ENCODE assay signal across 28 mouse cellular contexts in genomic region chr14:100187372-100187771, GRCm38 (mm10).
"Had no signal": no experiment of that assay in that cellular context is flagged by ENCODE, and none has a peak within 500 bp of the region (broad histone marks: within the 10 kb centered on the region; RNA-seq: fewer than 3 reads in every experiment).

No protein-coding gene starts in this region.

- H3K27me3 ChIP-seq: embryonic facial prominence, embryonic 12.5 days; embryonic facial prominence, embryonic 13.5 days; embryonic facial prominence, embryonic 15.5 days; forebrain, embryonic 12.5 days; forebrain, embryonic 13.5 days; forebrain, embryonic 15.5 days had no signal

- ATAC-seq: forebrain, embryonic 13.5 days; forebrain, embryonic 14.5 days; forebrain, embryonic 15.5 days; forebrain, embryonic 16.5 days; forebrain, postnatal 0 days had no signal

- H3K4me3 ChIP-seq: embryonic facial prominence, embryonic 10.5 days; embryonic facial prominence, embryonic 12.5 days; embryonic facial prominence, embryonic 13.5 days; embryonic facial prominence, embryonic 15.5 days; erythroblast, embryonic 14.5 days; forebrain, embryonic 10.5 days; forebrain, embryonic 12.5 days; forebrain, embryonic 13.5 days; forebrain, embryonic 15.5 days; gastrocnemius, adult 2 months had no signal

- DNase-seq: cerebellum, adult 18-20 months; cerebellum, adult 2 months; cerebellum, adult 8-10 months; cerebellum, adult 9-10 months; cerebellum, adult 9-11 months; cerebellum, postnatal 10 days; cerebellum, postnatal 14 days; cerebellum, postnatal 25 days; cerebellum, postnatal 36 days; embryo, embryonic 11 days; forebrain, postnatal 0 days; gastrocnemius, adult 2 months; gastrocnemius, postnatal 10 days; gastrocnemius, postnatal 14 days; gastrocnemius, postnatal 25 days; gastrocnemius, postnatal 36 days; heart, adult 11 months had no signal

- H3K36me3 ChIP-seq: embryonic facial prominence, embryonic 12.5 days; embryonic facial prominence, embryonic 13.5 days; embryonic facial prominence, embryonic 15.5 days; forebrain, embryonic 10.5 days; forebrain, embryonic 12.5 days; forebrain, embryonic 15.5 days had no signal

- H3K9ac ChIP-seq: embryonic facial prominence, embryonic 12.5 days; embryonic facial prominence, embryonic 13.5 days; embryonic facial prominence, embryonic 15.5 days; forebrain, embryonic 12.5 days; forebrain, embryonic 13.5 days; forebrain, embryonic 15.5 days; forebrain, postnatal 0 days had no signal

- H3K9me3 ChIP-seq: embryonic facial prominence, embryonic 10.5 days; embryonic facial prominence, embryonic 12.5 days; embryonic facial prominence, embryonic 13.5 days; embryonic facial prominence, embryonic 15.5 days; forebrain, embryonic 10.5 days; forebrain, embryonic 12.5 days; forebrain, embryonic 13.5 days; forebrain, embryonic 15.5 days had no signal

- H3K27ac ChIP-seq: embryonic facial prominence, embryonic 10.5 days; embryonic facial prominence, embryonic 12.5 days; embryonic facial prominence, embryonic 13.5 days; embryonic facial prominence, embryonic 15.5 days; forebrain, embryonic 10.5 days; forebrain, embryonic 12.5 days; forebrain, embryonic 13.5 days; forebrain, embryonic 15.5 days; gastrocnemius, adult 2 months had no signal

- H3K4me1 ChIP-seq: embryonic facial prominence, embryonic 10.5 days; embryonic facial prominence, embryonic 12.5 days; embryonic facial prominence, embryonic 13.5 days; embryonic facial prominence, embryonic 15.5 days; forebrain, embryonic 15.5 days had no signal

- H3K4me2 ChIP-seq: embryonic facial prominence, embryonic 12.5 days; embryonic facial prominence, embryonic 13.5 days; embryonic facial prominence, embryonic 15.5 days; forebrain, embryonic 12.5 days; forebrain, embryonic 13.5 days; forebrain, embryonic 15.5 days had no signal
